Mouse (Mus musculus) hindbrain, embryonic 13.5 days (tissue): Measurements from ENCODE around the gene Tmsb4x. TPM values are rescaled to one million over a fixed set of nuclear protein-coding genes. Genes with fewer than 3 reads are reported as not detected.

ENCODE experiments used
- ATAC-seq: fragments of 200-750 bp; cut with Nextera tagmentation; 2 replicates; pipeline ENCODE4 v1.8.0; 2017; ENCODE audit warnings: moderate TSS enrichment; ENCODE audit not compliant: low FRiP score
- H3K27ac ChIP-seq: fragments of 300-500 bp; sonication (generic); 2 replicates; pipeline ENCODE4 v1.5.1; 2015; ENCODE audit warnings: inconsistent platforms, mild to moderate bottlenecking, moderate library complexity
- H3K27me3 ChIP-seq: fragments of 300-500 bp; sonication (generic); 2 replicates; pipeline ENCODE4 v1.6.1; 2015; ENCODE audit warnings: mild to moderate bottlenecking, inconsistent platforms
- H3K36me3 ChIP-seq: fragments of 300-500 bp; sonication (generic); 2 replicates; pipeline ENCODE4 v1.6.1; 2015; ENCODE audit warnings: mild to moderate bottlenecking, inconsistent platforms
- H3K4me1 ChIP-seq: fragments of 300-500 bp; sonication (generic); replicated peaks from 2 replicates; pipeline ENCODE4 v1.6.1; 2015; ENCODE audit warnings: inconsistent platforms
- H3K4me2 ChIP-seq: fragments of 300-500 bp; sonication (generic); 2 replicates; pipeline ENCODE4 v1.6.1; 2015; ENCODE audit warnings: inconsistent platforms, mild to moderate bottlenecking, moderate library complexity
- H3K4me3 ChIP-seq: fragments of 300-500 bp; sonication (generic); 2 replicates; pipeline ENCODE4 v1.5.1; 2015; ENCODE audit warnings: mild to moderate bottlenecking, inconsistent platforms
- H3K9ac ChIP-seq: fragments of 300-500 bp; sonication (generic); 2 replicates; pipeline ENCODE4 v1.6.1; 2015; ENCODE audit warnings: mild to moderate bottlenecking, inconsistent platforms
- H3K9me3 ChIP-seq: fragments of 300-500 bp; sonication (generic); 2 replicates; pipeline ENCODE4 v1.6.1; 2016; ENCODE audit warnings: inconsistent platforms
- WGBS: fragments of 180-500 bp; shearing (Covaris S2); methylation state at CpG from one replicate; pipeline ENCODE4 v1.1.7; 2015; 5-methylcytosine and 5-hydroxymethylcytosine counted together
- polyA plus RNA-seq: library from polyadenylated mRNA; unstranded; fragments of >200 nt; fragmentation: Nextera tagmentation; extraction: Ambion mirVana; gene quantifications from 2 replicates; pipeline ENCODE4 v1.2.1, GENCODE M21; 2015

Tmsb4x gene
- polyA plus RNA-seq, 1 experiment from 2014 or later = 6,647 TPM

DNA sequence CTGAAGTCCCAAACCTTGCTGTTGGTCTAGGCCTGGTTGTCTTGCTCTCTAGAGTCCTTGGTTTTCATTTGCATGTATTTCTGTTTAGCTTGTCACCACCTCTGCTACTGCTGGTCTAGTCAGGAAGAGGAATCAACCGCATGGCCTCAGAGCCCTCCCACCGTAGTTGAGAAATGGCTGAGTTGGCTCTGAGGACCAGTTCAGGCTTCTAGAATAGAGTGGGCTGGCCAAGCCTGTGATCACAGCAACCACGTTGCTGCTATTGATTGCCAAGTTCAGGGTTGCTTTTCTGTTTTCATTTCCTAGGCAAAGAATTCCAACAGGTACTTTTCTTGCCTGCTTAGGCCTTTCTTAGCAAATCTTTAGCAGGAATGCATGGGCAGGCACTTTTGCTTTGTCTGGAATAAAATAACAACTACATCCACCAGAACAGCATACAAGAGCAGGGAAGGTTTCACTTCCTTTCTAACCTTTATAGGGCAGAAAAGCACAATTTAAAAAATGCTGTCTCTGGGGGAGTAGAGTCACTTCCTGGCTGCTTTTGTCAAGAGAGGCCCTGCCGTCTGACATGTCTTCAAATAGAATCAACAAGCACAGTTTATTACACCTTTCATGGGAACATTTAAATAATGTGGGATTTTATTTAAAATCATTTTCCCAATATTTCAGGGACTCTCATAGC lies 29.0 kb downstream of the Tmsb4x start:
- H3K27me3 ChIP-seq = peaks cover 50% of the 10 kb centered on the region; the same call in 1 of the 2 replicates
- no peaks in the 10 kb centered on the region for H3K36me3 ChIP-seq
- no peak overlapping the region for H3K4me2 ChIP-seq
- H3K4me1 ChIP-seq = no peaks in the 10 kb centered on the region
- H3K4me3 ChIP-seq = no peak overlapping the region
- WGBS = 76% methylated on average over 4 of the region's 4 CpGs
- no peak overlapping the region for H3K27ac ChIP-seq
- H3K9me3 ChIP-seq = no peaks in the 10 kb centered on the region
- ATAC-seq = no peak
- no peak overlapping the region for H3K9ac ChIP-seq

- ATAC-seq = no peak
- no peaks in the 10 kb centered on the region for H3K9me3 ChIP-seq
- peaks cover 54% of the 10 kb centered on the region; the same call in 1 of the 2 replicates for H3K27me3 ChIP-seq
- 87% methylated on average over 3 of the region's 3 CpGs for WGBS
- H3K36me3 ChIP-seq = no peaks in the 10 kb centered on the region
- H3K9ac ChIP-seq = no peak overlapping the region
- H3K4me2 ChIP-seq = no peak overlapping the region
- H3K4me1 ChIP-seq = no peaks in the 10 kb centered on the region
- H3K27ac ChIP-seq = no peak overlapping the region
- H3K4me3 ChIP-seq = no peak overlapping the region
These were observed 29.6 kb downstream of the Tmsb4x start for GRCm38 (mm10) chrX:167179549-167179948.

- Histone ChIP-seq H3K9me3 (no peaks in the 10 kb centered on the region), H3K9ac (no peak overlapping the region), H3K4me1 (no peaks in the 10 kb centered on the region), H3K4me3 (no peak overlapping the region), H3K27me3 (peaks cover 55% of the 10 kb centered on the region), H3K27ac (no peak overlapping the region), H3K4me2 (no peak overlapping the region), H3K36me3 (no peaks in the 10 kb centered on the region)
- ATAC-seq = no peak
- 75% methylated on average over 6 of the region's 6 CpGs for WGBS
These were observed 33.8 kb downstream of the Tmsb4x start for GRCm38 (mm10) chrX:167175319-167175718.

GRCm38 (mm10) chrX:167174311-167174710 lies 34.8 kb downstream of the Tmsb4x start:
- Histone ChIP-seq H3K27me3 (peaks cover 55% of the 10 kb centered on the region), H3K4me2 (no peak overlapping the region), H3K27ac (no peak overlapping the region), H3K4me1 (no peaks in the 10 kb centered on the region), H3K9ac (no peak overlapping the region), H3K4me3 (no peak overlapping the region), H3K9me3 (no peaks in the 10 kb centered on the region), H3K36me3 (no peaks in the 10 kb centered on the region)
- ATAC-seq = no peak
- WGBS = 86% methylated on average over 3 of the region's 3 CpGs

DNA sequence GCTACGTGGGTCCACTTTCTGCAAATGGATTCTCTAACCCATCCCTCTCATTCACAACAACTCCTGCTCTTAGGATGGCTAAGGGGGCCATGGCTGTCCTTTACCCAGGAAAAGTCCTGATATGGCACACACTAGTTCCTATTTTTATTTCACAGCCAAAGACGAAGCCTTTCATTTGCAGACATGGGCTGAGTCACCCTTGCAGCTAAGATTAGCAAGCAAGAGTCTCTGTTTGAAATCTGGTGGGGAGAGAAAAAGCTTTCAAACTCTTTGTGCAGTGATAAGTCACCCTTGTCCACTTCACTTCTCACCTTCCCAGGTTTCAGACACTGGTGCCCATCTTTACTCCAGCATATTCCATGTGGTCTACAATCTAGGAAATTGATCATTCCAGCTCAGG lies 36.9 kb downstream of the Tmsb4x start:
- WGBS = 87% methylated on average over 2 of the region's 2 CpGs
- Histone ChIP-seq H3K4me2 (no peak overlapping the region), H3K4me3 (no peak overlapping the region), H3K27me3 (peaks cover 64% of the 10 kb centered on the region), H3K4me1 (no peaks in the 10 kb centered on the region), H3K27ac (no peak overlapping the region), H3K9me3 (no peaks in the 10 kb centered on the region), H3K36me3 (no peaks in the 10 kb centered on the region), H3K9ac (no peak overlapping the region)
- no peak for ATAC-seq

DNA sequence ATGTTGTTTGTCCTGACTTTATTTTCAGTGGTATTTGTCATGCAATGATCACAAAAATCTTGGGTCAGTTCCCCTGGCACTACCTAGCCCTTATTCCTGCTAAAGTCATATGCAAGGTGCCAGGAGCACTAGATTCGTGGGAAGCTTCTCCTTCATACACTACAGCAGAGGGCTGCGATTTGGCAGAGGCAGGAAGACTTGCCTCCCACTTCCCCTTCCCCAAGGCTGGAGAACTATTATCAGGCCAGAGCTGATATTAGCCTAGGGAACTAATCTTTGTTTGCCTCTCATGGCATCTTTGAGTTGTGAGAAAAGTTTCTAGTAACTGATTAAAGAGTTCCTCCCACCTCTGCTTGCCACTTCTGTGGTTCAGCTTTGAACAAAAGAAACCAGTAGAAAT lies 37.8 kb downstream of the Tmsb4x start:
- H3K27ac ChIP-seq = no peak overlapping the region
- 86% methylated on average over 2 of the region's 2 CpGs for WGBS
- H3K27me3 ChIP-seq = peaks cover 69% of the 10 kb centered on the region
- no peaks in the 10 kb centered on the region for H3K36me3 ChIP-seq
- no peak overlapping the region for H3K9ac ChIP-seq
- H3K4me1 ChIP-seq = no peaks in the 10 kb centered on the region
- H3K4me2 ChIP-seq = no peak overlapping the region
- no peak overlapping the region for H3K4me3 ChIP-seq
- ATAC-seq = no peak
- no peaks in the 10 kb centered on the region for H3K9me3 ChIP-seq

DNA sequence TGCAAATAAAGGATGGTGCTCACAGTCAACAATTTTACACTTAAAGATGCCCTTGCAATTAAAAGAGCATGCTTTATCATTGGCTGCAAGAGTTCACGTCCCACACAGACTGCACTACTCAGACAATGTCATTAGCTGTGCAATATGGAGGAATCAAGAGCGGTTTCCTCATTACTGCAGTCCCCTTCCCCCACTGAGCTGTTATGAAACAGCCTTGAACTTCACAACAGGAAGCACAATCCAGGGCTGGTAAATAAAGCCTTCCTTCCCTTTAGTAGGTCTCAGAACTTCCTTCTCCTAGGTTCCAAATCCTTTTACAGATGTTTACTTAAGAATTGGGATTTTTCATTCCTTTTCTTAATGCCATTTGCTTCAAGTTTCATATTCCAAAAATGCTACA lies 41.8 kb downstream of the Tmsb4x start:
- Histone ChIP-seq H3K27me3 (peaks cover 64% of the 10 kb centered on the region), H3K9ac (no peak overlapping the region)
- 70% methylated on average over 2 of the region's 2 CpGs for WGBS

GRCm38 (mm10) chrX:167166051-167166450 lies 43.1 kb downstream of the Tmsb4x start:
- Histone ChIP-seq H3K4me3 (no peak overlapping the region), H3K4me2 (no peak overlapping the region), H3K27ac (no peak overlapping the region), H3K4me1 (no peaks in the 10 kb centered on the region), H3K9me3 (no peaks in the 10 kb centered on the region), H3K27me3 (peaks cover 58% of the 10 kb centered on the region), H3K9ac (no peak overlapping the region), H3K36me3 (no peaks in the 10 kb centered on the region)
- no peak for ATAC-seq
- WGBS = 79% methylated on average over 1 of the region's 1 CpGs

More for the DNA sequence above, 41.8 kb downstream of the Tmsb4x start:
- no peak overlapping the region for H3K27ac ChIP-seq
- no peak overlapping the region for H3K4me2 ChIP-seq
- no peaks in the 10 kb centered on the region for H3K4me1 ChIP-seq
- H3K9me3 ChIP-seq = no peaks in the 10 kb centered on the region
- no peak for ATAC-seq
- H3K36me3 ChIP-seq = no peaks in the 10 kb centered on the region
- no peak overlapping the region for H3K4me3 ChIP-seq

DNA sequence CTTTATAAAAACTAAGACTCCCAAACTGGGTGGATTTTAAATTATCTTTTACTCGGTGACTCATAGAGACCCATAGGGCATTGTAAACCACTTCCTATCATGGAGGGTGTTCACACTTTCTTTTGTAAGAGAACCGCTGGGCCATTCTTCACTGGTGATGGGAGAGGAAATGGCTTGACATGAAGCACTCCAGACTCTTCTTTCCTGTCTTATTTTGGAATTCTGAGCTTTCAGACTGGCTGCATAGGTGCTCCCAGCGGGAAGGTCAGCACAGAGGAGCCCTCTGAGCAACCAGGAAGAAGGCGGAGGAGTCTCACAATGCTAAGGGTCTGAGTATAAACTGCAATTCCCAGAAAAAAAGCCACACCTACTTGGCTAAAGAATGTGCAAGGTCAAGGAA lies 51.4 kb downstream of the Tmsb4x start:
- Histone ChIP-seq H3K9ac (no peak overlapping the region), H3K4me2 (no peak overlapping the region), H3K4me1 (no peaks in the 10 kb centered on the region), H3K27me3 (peaks cover 41% of the 10 kb centered on the region; the same call in 1 of the 2 replicates), H3K27ac (no peak overlapping the region), H3K9me3 (no peaks in the 10 kb centered on the region), H3K4me3 (no peak overlapping the region), H3K36me3 (no peaks in the 10 kb centered on the region)
- ATAC-seq = no peak
- 80% methylated on average over 4 of the region's 4 CpGs for WGBS

Other genes starting within 250 kb of the Tmsb4x start
- 0.10 and 0.17 TPM in 2 replicates for gene Tlr8, start 55.0 kb upstream of the Tmsb4x start, polyA plus RNA-seq
- gene Tlr7, start 121.2 kb upstream of the Tmsb4x start, polyA plus RNA-seq = 0.19 and 0.35 TPM in 2 replicates
- 10.9 and 15.6 TPM in 2 replicates for gene Prps2, start 173.4 kb upstream of the Tmsb4x start, polyA plus RNA-seq